Mouse (Mus musculus) spleen, adult 10 weeks (tissue): ENCODE data around the gene Prelid1. TPM values are rescaled to one million over a fixed set of nuclear protein-coding genes. Genes with fewer than 3 reads are reported as not detected.

Experiments used
- polyA plus RNA-seq: library from polyadenylated mRNA; stranded (reverse); fragments of 350-450 nt; fragmentation: Illumina TruSeq; extraction: RNeasy Lipid Tissue Mini Kit (QIAGEN cat#74804); gene quantifications from one replicate; pipeline ENCODE4 v1.2.3, GENCODE M21; 2015; ENCODE audit warnings: low replicate concordance; ENCODE audit not compliant: insufficient read depth

The Prelid1 gene
- polyA plus RNA-seq: 61.8 TPM

DNA sequence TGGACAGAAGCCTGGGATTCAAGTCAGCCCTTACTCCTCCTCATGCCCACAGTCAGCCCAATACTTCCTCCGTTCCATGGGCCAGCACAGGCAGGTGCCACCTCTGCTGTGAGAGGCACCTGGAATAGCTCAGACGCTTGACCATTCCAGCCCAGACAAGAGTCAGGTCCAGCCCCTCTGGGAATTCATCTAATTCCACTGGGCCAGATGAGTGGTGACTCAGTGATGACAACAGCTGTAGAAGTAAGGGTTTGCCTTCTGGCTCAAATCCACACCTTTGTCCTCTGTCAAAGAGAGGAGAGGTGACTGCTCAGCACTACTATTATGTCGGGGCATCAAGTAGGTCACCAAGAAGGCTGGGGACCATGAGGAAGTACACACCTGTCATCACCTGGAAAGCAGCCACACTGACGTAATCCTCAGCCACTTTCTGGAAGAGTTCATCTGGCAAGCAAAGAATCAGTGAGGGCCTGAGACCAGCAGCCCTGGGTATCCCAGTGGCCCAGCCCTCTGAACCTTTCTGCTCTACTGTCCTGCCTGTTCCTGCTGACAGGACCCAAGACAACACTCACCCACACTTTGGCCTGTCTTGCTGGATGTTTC is at the start of gene Prelid1:
TSS of gene Prelid1 (plus strand) at position 570 of the 603 bp plus-strand sequence.

DNA sequence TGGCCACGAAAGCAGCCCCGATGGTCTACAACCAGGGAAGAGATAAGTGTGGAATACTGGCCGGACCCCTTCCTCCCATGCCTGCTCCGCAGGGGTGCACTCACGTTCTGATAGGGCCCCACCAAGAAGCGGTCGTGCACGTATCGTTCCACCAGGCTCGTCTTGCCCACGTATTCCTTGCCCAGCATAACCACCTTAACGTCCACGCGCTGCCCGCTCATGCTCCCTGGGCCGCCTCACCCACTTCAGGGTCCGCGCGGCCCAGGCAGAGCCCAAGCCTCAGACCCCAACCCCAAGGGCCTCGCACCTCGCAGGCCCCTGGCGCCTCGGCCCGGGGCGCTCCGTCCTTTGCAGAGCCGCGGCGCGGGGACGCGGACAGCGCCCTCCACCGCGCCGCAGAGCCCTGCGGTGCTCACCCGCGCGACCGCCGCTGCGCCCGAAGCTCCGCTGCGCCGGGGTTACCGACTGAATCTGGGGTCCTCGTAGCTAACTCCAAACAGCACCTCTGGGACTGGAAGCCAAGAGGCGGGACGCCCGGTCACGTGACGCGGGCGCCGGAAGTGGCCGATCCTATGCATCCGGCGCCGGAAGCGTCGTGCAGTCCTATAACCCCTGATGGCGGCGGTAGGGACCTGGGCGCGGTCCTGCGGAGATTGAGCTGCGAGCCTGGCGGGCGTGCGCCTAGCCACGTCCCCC is 1.3 kb downstream of the Prelid1 start, which contains the start of gene Rab24:
TSS of gene Rab24 (minus strand) at position 513 of the 696 bp plus-strand sequence.

DNA sequence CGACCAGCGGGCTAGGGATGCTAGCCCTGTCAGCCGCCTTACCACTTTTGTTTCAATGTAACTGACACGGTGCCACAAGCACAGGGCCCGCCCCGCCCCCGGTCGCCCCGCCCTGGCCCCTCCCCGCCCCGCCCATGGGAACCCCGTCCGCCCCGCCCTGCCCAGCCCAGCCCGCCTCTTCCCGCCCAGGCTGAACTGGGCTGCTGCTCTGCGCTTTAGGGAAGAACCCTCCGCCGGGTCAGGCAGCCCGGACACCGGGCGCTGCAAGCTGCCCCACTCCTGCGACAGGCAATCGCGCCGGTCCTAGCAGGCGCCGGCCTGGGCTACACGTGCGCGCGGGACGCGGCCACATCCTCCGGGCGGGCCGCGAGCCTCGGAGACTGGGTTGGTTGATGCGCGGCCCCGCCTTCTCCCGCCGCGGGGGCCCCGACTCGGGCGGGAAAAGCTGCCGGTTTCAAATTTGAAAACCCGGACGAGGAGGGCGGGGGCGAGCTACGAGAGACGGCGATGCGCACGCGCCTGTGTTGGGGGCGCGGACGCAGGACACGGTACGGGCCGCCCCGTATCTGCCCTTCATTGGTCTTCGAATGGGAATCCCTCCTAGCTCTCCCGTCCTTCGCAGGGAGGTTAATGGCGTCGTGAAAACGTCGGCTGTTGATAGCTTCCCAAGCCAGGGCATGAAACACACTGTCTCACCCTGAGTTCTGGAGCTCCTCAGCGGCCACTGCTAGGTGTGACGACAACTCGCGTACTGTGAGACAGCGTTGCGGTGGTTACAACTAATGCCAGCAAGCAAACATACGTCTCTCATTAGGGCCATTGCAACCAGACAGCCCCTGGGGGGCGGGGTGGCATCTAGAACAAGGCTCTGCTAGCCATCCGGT is 9.6 kb downstream of the Prelid1 start, which contains the start of gene Mxd3:
TSS of gene Mxd3 (minus strand) at position 141 of the 884 bp plus-strand sequence.

DNA sequence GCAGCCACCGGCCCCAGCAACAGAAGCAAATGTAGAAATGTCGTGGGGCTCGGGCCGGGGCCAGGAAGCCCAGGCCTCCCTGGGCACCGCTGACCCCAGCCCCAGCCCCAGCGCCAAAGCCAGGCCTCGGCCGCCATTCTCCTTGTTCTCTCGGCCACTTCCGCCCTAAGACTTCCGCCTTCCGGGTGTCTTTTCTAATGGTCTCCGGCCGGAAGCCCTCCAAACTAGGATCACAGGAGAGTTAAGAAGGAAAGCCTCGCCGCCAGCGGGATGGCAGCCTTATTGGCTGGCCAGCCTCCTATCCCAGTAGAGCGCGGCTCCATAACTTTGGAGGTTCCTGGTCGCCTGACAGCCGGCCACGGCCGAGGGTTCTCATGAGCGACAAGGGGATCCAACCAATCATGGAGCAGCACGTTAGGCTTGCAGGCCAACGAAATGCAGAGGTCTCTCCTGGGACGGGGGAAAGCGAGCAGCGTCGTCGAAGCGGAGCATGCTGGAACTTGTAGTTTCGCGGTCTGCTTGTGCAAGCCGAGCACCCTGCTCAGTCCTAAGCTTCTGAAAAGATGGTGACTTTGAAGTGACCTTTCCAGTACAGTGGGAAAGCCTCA is 42.3 kb downstream of the Prelid1 start, which contains the start of gene Lman2:
TSS of gene Lman2 (minus strand) at position 331 of the 608 bp plus-strand sequence.

DNA sequence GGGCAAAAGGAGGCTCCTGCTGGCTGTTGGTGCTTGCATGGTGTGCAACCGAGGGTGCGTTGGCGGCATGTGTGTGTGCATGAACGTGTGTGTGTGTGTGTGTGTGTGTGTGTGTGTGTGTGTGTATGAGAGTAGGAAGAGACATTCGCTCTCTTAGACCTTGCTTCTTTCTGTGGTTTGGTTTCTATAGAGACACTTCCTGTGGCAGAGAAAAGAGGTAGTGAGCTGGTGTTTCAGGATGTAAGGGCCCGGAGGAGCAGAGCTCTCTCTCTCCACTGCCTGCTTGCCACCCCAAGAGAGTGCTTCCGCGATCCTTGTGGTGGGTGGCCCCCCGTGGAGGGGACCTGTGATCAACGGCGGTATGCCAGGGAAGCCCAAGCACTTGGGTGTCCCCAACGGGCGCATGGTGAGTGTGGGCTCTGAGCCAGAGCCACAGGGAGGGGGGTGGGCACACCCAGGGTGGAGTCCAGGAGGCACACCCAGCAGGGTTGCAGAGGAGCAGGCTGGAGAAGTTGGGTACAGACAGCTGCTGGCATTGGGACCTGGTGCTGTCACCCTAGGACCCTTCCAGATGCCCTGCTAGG is 49.3 kb downstream of the Prelid1 start, which contains the start of gene Rgs14:
TSS of gene Rgs14 (plus strand) at position 202 of the 584 bp plus-strand sequence.

Other genes with a start within 250 kb of the Prelid1 start
- 92.1 TPM for gene Uimc1, start 220.2 kb upstream of the Prelid1 start, polyA plus RNA-seq
- 39.9 TPM for gene Zfp346, start 215.2 kb upstream of the Prelid1 start, polyA plus RNA-seq
- gene Gm17617, start 187.0 kb upstream of the Prelid1 start, polyA plus RNA-seq: not detected
- 1.5 TPM for gene Fgfr4, start 167.9 kb upstream of the Prelid1 start, polyA plus RNA-seq
- gene Nsd1, start 110.7 kb upstream of the Prelid1 start, polyA plus RNA-seq: 106 TPM
- 61.8 TPM for gene Rab24, start 1.4 kb downstream of the Prelid1 start, polyA plus RNA-seq
- gene Mxd3, start 9.3 kb downstream of the Prelid1 start, polyA plus RNA-seq: 2.1 TPM
- gene Lman2, start 42.3 kb downstream of the Prelid1 start, polyA plus RNA-seq: 46.1 TPM
- gene Rgs14, start 49.2 kb downstream of the Prelid1 start, polyA plus RNA-seq: 26.6 TPM
- not detected for gene Slc34a1, start 77.7 kb downstream of the Prelid1 start, polyA plus RNA-seq
- not detected for gene Pfn3, start 94.7 kb downstream of the Prelid1 start, polyA plus RNA-seq
- 0.11 TPM for gene F12, start 106.3 kb downstream of the Prelid1 start, polyA plus RNA-seq
- gene Grk6, start 124.6 kb downstream of the Prelid1 start, polyA plus RNA-seq: 155 TPM
- gene Prr7, start 143.8 kb downstream of the Prelid1 start, polyA plus RNA-seq: not detected
- 4.8 TPM for gene Dbn1, start 167.6 kb downstream of the Prelid1 start, polyA plus RNA-seq
- 7.7 TPM for gene Pdlim7, start 193.2 kb downstream of the Prelid1 start, polyA plus RNA-seq
- gene Dok3, start 208.8 kb downstream of the Prelid1 start, polyA plus RNA-seq: 51.4 TPM
- gene Ddx41, start 216.2 kb downstream of the Prelid1 start, polyA plus RNA-seq: 33.1 TPM